Mouse (Mus musculus) erythroblast, embryonic 14.5 days (primary cell): Measurements from ENCODE around the gene Ube2f. TPM values are rescaled to one million over a fixed set of nuclear protein-coding genes. Genes with fewer than 3 reads are reported as not detected.

Source experiments
- H3K27me3 ChIP-seq: 2 replicates; pipeline ENCODE4 v1.6.1; 2012; ENCODE audit warnings: inconsistent platforms; ENCODE audit not compliant: control insufficient read depth
- H3K36me3 ChIP-seq: 2 replicates; pipeline ENCODE4 v1.6.1; 2012; ENCODE audit warnings: mild to moderate bottlenecking, inconsistent platforms; ENCODE audit not compliant: control insufficient read depth
- H3K4me1 ChIP-seq: 2 replicates; pipeline ENCODE4 v1.6.1; 2012; ENCODE audit warnings: inconsistent platforms; ENCODE audit not compliant: control insufficient read depth
- H3K4me3 ChIP-seq: replicated peaks from 2 replicates; pipeline ENCODE3; 2012; ENCODE audit warnings: moderate library complexity, mild to moderate bottlenecking, inconsistent platforms
- H3K9me3 ChIP-seq: 2 replicates; pipeline ENCODE4 v1.6.1; 2012; ENCODE audit warnings: low read length, inconsistent platforms, mixed read lengths; ENCODE audit not compliant: control insufficient read depth
- GATA1 ChIP-seq: IDR thresholded peaks from 2 replicates; pipeline ENCODE4 v1.6.1; 2012; ENCODE audit warnings: low read length, inconsistent platforms, mixed read lengths
- TAL1 ChIP-seq: IDR thresholded peaks from 3 replicates; pipeline ENCODE4 v1.6.1; 2012; ENCODE audit warnings: low read length, inconsistent platforms, mixed read lengths
- polyA plus RNA-seq: library from polyadenylated mRNA; stranded (reverse); fragments of >175 nt; gene quantifications from 2 replicates; pipeline ENCODE4 v1.2.3, GENCODE M21; 2012

Gene Ube2f
- polyA plus RNA-seq, 1 experiment, result 3.8 TPM

GRCm38 (mm10) chr1:91321760-91322438 is 71.8 kb downstream of the Ube2f start, which contains the start of gene Espnl:
Gene Espnl, plus strand, starts transcription at chr1:91322075.
- no peaks in the 10 kb centered on the region for H3K27me3 ChIP-seq
- TF ChIP-seq GATA1 (no peak), TAL1 (no peak)
- no peak within 1 kb of the TSS for H3K4me3 ChIP-seq
- H3K9me3 ChIP-seq, result no peaks in the 10 kb centered on the region
- H3K4me1 ChIP-seq, result peaks cover 11% of the 10 kb centered on the region
- H3K36me3 ChIP-seq, result peaks cover 22% of the 10 kb centered on the region

GRCm38 (mm10) chr1:91324646-91325045 is 74.5 kb downstream of the Ube2f start:
- H3K36me3 ChIP-seq, result peaks cover 4% of the 10 kb centered on the region; the same call in 1 of the 2 replicates
- TF ChIP-seq TAL1 (no peak), GATA1 (no peak)
- H3K4me3 ChIP-seq, result no peak overlapping the region
- peaks cover 11% of the 10 kb centered on the region for H3K4me1 ChIP-seq
- H3K9me3 ChIP-seq, result no peaks in the 10 kb centered on the region
- no peaks in the 10 kb centered on the region for H3K27me3 ChIP-seq

GRCm38 (mm10) chr1:91325488-91326042 is 75.5 kb downstream of the Ube2f start:
- no peaks in the 10 kb centered on the region for H3K36me3 ChIP-seq
- TF ChIP-seq TAL1, result no peak
- no peak for TF ChIP-seq GATA1
- peaks cover 11% of the 10 kb centered on the region for H3K4me1 ChIP-seq
- H3K27me3 ChIP-seq, result no peaks in the 10 kb centered on the region
- no peaks in the 10 kb centered on the region for H3K9me3 ChIP-seq
- H3K4me3 ChIP-seq, result no peak overlapping the region

GRCm38 (mm10) chr1:91332102-91332501 is 82.0 kb downstream of the Ube2f start:
- H3K4me3 ChIP-seq, result no peak overlapping the region
- no peaks in the 10 kb centered on the region for H3K9me3 ChIP-seq
- peaks cover 6% of the 10 kb centered on the region for H3K4me1 ChIP-seq
- H3K36me3 ChIP-seq, result no peaks in the 10 kb centered on the region
- TF ChIP-seq TAL1 (no peak), GATA1 (no peak)
- no peaks in the 10 kb centered on the region for H3K27me3 ChIP-seq

- TF ChIP-seq GATA1 (no peak), TAL1 (no peak)
- H3K4me1 ChIP-seq, result peaks cover 6% of the 10 kb centered on the region
- no peaks in the 10 kb centered on the region for H3K36me3 ChIP-seq
- no peaks in the 10 kb centered on the region; the same call in 1 of the 2 replicates for H3K27me3 ChIP-seq
- no peaks in the 10 kb centered on the region for H3K9me3 ChIP-seq
- no peak overlapping the region for H3K4me3 ChIP-seq
These were observed 83.5 kb downstream of the Ube2f start for GRCm38 (mm10) chr1:91333582-91333981.

- peaks cover 6% of the 10 kb centered on the region for H3K4me1 ChIP-seq
- H3K4me3 ChIP-seq, result no peak overlapping the region
- H3K27me3 ChIP-seq, result peaks cover 7% of the 10 kb centered on the region
- no peaks in the 10 kb centered on the region for H3K36me3 ChIP-seq
- TF ChIP-seq TAL1 (no peak), GATA1 (no peak)
- no peaks in the 10 kb centered on the region for H3K9me3 ChIP-seq
These were observed 87.3 kb downstream of the Ube2f start for GRCm38 (mm10) chr1:91337355-91337754.

Other genes with a start within 250 kb of the Ube2f start
- gene Rbm44, start 105.2 kb upstream of the Ube2f start, polyA plus RNA-seq, result not detected in 2 replicates
- 0.04 TPM in 2 replicates for gene Ramp1, start 70.5 kb upstream of the Ube2f start, polyA plus RNA-seq
- gene Scly, start 48.0 kb downstream of the Ube2f start, polyA plus RNA-seq, result 2.6 and 3.3 TPM in 2 replicates
- gene Espnl, start 71.8 kb downstream of the Ube2f start, polyA plus RNA-seq, result 0.01 TPM in 1 of 2 replicates, not detected in the other
- gene Klhl30, start 100.7 kb downstream of the Ube2f start, polyA plus RNA-seq, result not detected in 2 replicates
- 2.2 and 2.4 TPM in 2 replicates for gene Erfe, start 116.1 kb downstream of the Ube2f start, polyA plus RNA-seq
- 5.3 and 6.5 TPM in 2 replicates for gene Ilkap, start 148.5 kb downstream of the Ube2f start, polyA plus RNA-seq
- 0.80 and 1.3 TPM in 2 replicates for gene Hes6, start 163.7 kb downstream of the Ube2f start, polyA plus RNA-seq
- 0.04 and 0.05 TPM in 2 replicates for gene Per2, start 209.0 kb downstream of the Ube2f start, polyA plus RNA-seq
- 0.40 and 0.45 TPM in 2 replicates for gene Traf3ip1, start 244.3 kb downstream of the Ube2f start, polyA plus RNA-seq